Mouse (Mus musculus) olfactory bulb, adult 2 months (tissue): ENCODE results near the gene Lrrc3b.

Experiments used
- CTCF ChIP-seq: fragments of 200-500 bp; IDR thresholded peaks from 2 replicates; pipeline ENCODE4 v1.5.1; 2012; ENCODE audit warnings: low read depth, mild to moderate bottlenecking, low read length, moderate library complexity; ENCODE audit not compliant: insufficient read depth
- POLR2A ChIP-seq: fragments of 200-500 bp; IDR thresholded peaks from 2 replicates; pipeline ENCODE4 v1.6.1; 2012; ENCODE audit warnings: mild to moderate bottlenecking, low read depth, low read length, moderate library complexity; ENCODE audit not compliant: insufficient read depth

DNA sequence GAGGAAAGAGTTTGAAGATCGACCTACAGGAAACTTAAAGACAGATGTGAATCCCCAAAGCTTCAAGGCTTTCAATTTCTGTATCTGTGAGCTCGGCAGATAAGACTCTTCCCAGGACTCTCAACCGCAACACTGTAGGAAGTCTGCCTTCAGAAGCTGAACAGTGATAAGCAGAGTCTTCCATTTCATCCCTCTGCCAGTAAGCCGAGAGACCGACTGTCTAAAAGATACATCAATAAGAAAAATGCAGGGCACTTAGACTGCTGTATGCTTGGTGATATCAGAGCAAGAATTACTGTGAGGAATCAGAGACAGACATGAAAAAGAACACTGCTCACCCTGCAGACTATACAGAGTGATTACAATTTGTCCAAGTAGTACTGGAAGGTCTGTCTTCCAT lies 84.5 kb downstream of the Lrrc3b start:
- TF ChIP-seq CTCF (no peak), POLR2A (no peak)
